8 mouse cellular contexts compared by ENCODE assay signal in genomic region chr2:84882606-84883005, GRCm38 (mm10). TPM values are rescaled to one million over a fixed set of nuclear protein-coding genes. Genes with fewer than 3 reads are reported as not detected.
A peak's percentile ranks its signal among the peaks of the same experiment; 100 is the strongest.
DNase-seq lines count a peak whose midpoint lies in the region; ATAC-seq lines count a peak whose summit lies in the region.

No protein-coding gene starts in this region.

- DNase-seq in spleen, postnatal 10 days (ENCODE audit: low spot score in 2 of 2), result peak; percentile 10 to 39
- DNase-seq in spleen, adult 18-20 months, result no peak
- peak; percentile 45 for DNase-seq in lung, postnatal 10 days
- DNase-seq in right cerebral cortex, postnatal 4 days, result peak; percentile 41
- DNase-seq in thymus, postnatal 25 days, result no peak
- no peak for DNase-seq in urinary bladder, postnatal 10 days (ENCODE audit: low spot score)

- H3K4me3 ChIP-seq in intestine, embryonic 16.5 days (ENCODE audit: low read length), result peak overlapping the region; percentile 23; the same call in 1 of the 2 replicates

- peaks cover 22% of the 10 kb centered on the region for H3K4me1 ChIP-seq in intestine, embryonic 16.5 days (ENCODE audit: control insufficient read depth, insufficient read depth, low read length)

- WGBS in intestine, embryonic 16.5 days, result 7% methylated on average over 23 of the region's 23 CpGs

- H3K9ac ChIP-seq in intestine, embryonic 16.5 days (ENCODE audit: low read depth, low read length), result no peak overlapping the region

- H3K4me2 ChIP-seq in intestine, embryonic 16.5 days (ENCODE audit: low read depth, low read length), result peak overlapping the region; percentile 45

- no peaks in the 10 kb centered on the region for H3K9me3 ChIP-seq in intestine, embryonic 16.5 days (ENCODE audit: control insufficient read depth, low read length)

- H3K36me3 ChIP-seq in intestine, embryonic 16.5 days (ENCODE audit: control insufficient read depth, insufficient read depth, low read length), result no peaks in the 10 kb centered on the region

- H3K27me3 ChIP-seq in intestine, embryonic 16.5 days (replicated peaks; ENCODE audit: control insufficient read depth, insufficient read depth, low read length), result peaks cover 49% of the 10 kb centered on the region

- H3K27ac ChIP-seq in intestine, embryonic 16.5 days (ENCODE audit: low read length), result no peak overlapping the region

- peak; percentile 84 for ATAC-seq in granulocyte monocyte progenitor cell, adult 5-6 weeks (replicated peaks; ENCODE audit: poor library complexity, severe bottlenecking)
- ATAC-seq in intestine, embryonic 16.5 days, result peak; percentile 49

RNA-seq across cellular contexts. Expression of gene Rtn4rl2, which starts 3.9 kb away (rescaled TPM):
- total RNA-seq in granulocyte monocyte progenitor cell, adult 5-6 weeks (2014; fragmentation: Nextera tagmentation), result not detected in 2 replicates
- total RNA-seq in granulocyte monocyte progenitor cell, adult 5-6 weeks (2017), result not detected in 2 replicates
- polyA plus RNA-seq in intestine, embryonic 16.5 days (2015; fragmentation: Nextera tagmentation; extraction: Ambion mirVana), result 0.57 and 0.61 TPM in 2 replicates

RNA-seq across cellular contexts. Expression of gene Slc43a1, which starts 44.0 kb away (rescaled TPM):
- 14.6 and 23.4 TPM in 2 replicates for total RNA-seq in granulocyte monocyte progenitor cell, adult 5-6 weeks (2014; fragmentation: Nextera tagmentation)
- 11.5 and 11.8 TPM in 2 replicates for total RNA-seq in granulocyte monocyte progenitor cell, adult 5-6 weeks (2017)
- polyA plus RNA-seq in intestine, embryonic 16.5 days (2015; fragmentation: Nextera tagmentation; extraction: Ambion mirVana), result 12.8 and 14.6 TPM in 2 replicates

RNA-seq across cellular contexts. Expression of gene Slc43a3, which starts 53.8 kb away (rescaled TPM):
- 123 and 129 TPM in 2 replicates for total RNA-seq in granulocyte monocyte progenitor cell, adult 5-6 weeks (2014; fragmentation: Nextera tagmentation)
- total RNA-seq in granulocyte monocyte progenitor cell, adult 5-6 weeks (2017), result 96.1 and 109 TPM in 2 replicates
- 43.7 and 47.7 TPM in 2 replicates for polyA plus RNA-seq in intestine, embryonic 16.5 days (2015; fragmentation: Nextera tagmentation; extraction: Ambion mirVana)

RNA-seq across cellular contexts. Expression of gene Timm10, which starts 55.8 kb away (rescaled TPM):
- total RNA-seq in granulocyte monocyte progenitor cell, adult 5-6 weeks (2014; fragmentation: Nextera tagmentation), result 52.3 and 76.6 TPM in 2 replicates
- 32.2 and 34.6 TPM in 2 replicates for total RNA-seq in granulocyte monocyte progenitor cell, adult 5-6 weeks (2017)
- 59.7 and 61.5 TPM in 2 replicates for polyA plus RNA-seq in intestine, embryonic 16.5 days (2015; fragmentation: Nextera tagmentation; extraction: Ambion mirVana)

Comparison
In these comparisons a context has a peak if more than half of its experiments do, and no peak if none do; other contexts are left out.
1. DNase-seq: peak in spleen, postnatal 10 days (2 of 2), lung, postnatal 10 days (single experiment) and right cerebral cortex, postnatal 4 days (single experiment); none in spleen, adult 18-20 months (0 of 2), thymus, postnatal 25 days (single experiment) and urinary bladder, postnatal 10 days (single experiment).